Mouse (Mus musculus): ENCODE measurements around the gene Psma7.

Psma7 gene

DNA sequence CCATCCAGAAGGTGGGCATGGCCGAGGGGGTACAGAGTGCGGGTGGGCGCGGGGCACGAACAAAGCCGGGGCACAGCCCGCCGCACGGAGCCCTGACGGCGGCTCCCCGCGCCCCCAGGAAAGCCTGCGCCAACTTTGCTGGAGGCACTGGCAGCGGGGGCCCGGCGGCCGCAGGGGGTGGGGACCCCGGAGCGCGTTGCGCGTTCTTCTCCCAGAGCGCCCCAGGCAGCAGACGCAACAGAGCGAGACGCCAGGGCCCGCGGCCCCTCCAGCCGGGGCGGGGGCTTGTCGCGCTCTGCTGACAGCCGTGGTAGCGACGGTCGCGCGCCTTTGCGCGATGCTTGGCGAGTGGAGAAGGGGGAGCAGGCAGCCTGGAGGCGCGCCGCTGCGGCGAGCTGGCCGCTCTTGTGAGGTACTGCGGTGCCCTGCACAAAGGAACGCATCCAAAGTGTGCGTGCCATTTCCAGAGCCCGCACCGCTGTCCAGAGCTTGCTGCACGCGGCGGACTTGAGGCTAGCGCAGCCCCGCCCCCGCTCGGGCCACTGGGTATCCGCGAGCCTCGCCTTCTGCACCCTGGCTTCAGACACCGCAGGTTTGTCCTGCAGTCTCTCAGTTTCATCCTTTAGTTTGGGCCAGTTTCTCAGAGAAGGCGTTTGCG is 754 bp upstream of the Psma7 start:
- DNase-seq: peak; percentile 77

DNA sequence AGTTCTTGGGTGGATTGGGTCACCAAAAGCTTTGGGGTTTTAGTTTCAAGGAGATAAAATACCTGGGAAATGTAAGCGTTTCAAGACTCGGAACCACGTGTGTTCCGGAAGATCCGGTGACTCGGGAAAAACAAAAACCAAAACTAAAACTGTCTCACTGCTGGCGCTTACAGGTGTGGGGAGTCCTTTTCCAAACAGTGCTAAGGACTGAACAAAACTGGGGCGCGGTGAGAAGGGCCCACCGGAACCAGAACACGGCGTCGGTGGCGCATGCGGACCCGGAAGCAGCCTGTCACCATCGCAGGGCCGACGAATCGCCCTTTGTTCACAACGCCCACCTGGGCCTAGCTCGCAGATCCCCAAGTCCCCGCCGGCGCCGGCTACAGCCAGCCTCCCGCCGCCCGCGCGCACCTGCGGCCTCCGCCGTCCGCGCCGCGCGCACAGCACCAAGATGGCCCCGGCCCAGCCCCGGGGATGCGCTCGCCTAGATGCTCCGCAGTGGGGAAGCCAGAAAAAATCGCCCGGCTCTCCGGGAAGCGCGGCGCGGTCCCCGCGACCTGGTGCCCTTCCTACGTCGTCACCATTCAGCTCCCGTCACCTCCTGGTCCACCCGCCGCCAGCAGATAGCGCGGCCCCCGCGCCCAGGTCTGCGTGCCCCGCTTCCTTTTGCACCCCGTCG is 517 bp downstream of the Psma7 start:
- peak; percentile 67 for DNase-seq

DNA sequence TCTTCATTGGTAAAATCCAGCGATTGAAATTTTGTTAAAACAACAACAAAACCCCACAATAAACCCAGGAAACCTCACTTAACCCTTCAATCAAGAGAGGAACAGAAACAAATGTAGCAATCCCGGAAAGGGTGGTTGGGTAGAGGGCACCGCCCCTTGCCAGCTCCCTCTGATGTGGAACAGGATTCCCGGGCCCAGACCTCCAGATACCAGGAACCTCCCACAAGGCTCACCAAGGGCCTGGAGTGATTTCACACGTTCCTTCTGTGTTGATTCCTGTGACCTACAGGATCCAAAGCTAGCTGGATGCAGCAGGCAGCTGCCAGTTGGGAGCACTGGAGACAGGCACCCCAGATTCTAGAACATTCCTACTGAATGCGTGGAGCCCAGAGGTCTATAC is 1.8 kb downstream of the Psma7 start:
- no peak for DNase-seq

DNA sequence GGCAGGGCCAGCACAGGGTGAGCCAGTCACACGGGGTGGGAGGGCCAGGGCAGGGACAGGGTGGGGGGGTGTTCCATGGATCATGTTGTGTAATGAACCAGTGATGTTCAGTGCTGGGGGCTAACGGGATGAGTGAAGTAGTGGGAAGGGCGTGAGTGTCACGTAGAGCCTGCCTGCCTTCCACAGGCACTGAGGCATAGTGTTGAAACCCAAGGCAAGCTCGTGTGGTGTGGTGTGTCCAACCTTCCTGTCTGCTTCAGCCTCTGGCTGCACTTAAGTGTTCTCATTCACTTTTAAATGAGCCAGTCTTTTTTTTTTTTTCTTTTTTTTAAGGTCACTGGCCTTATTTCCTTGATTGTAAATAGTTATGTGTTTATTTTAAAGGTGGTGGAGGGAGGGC is 7.5 kb downstream of the Psma7 start:
- no peak for DNase-seq

DNA sequence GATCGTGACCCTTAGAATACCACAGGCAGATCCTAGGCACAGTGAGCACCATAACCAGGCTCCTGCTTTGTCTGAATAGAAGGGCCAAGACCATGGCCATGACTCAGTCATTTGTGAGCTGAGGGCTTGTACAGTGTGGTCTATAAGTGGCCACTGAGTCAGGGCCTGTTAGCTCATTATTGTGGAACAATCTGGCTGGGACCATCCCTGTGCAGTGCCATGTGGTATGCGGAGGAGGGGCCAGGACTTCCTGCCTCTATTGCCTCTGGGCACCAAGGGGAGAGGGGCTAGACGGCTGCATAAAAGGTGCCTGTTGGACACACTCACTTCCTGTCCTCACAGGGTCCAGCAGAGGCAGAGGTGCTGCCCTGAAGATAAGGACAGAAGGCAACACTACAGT is 8.3 kb downstream of the Psma7 start:
- DNase-seq: no peak

DNA sequence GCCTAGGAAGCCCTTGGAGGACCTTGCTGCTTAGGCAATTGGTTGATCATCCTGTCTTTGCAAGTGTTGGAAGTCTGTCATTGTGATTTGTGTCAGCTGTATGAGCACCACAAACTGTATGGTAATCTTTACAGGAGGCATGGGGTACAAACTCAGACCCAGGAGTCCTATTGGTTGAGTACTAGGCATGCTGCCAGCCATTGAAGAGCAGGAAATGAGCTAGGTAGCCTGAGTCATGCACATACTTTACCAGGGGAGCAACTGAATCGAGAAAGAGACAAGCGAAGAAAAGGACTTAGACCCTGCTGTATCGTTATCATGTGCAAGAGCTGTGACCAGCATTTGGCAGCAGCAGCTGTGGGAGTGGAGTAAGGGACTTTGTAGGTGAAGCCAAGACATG is 9.3 kb downstream of the Psma7 start:
- no peak for DNase-seq

DNA sequence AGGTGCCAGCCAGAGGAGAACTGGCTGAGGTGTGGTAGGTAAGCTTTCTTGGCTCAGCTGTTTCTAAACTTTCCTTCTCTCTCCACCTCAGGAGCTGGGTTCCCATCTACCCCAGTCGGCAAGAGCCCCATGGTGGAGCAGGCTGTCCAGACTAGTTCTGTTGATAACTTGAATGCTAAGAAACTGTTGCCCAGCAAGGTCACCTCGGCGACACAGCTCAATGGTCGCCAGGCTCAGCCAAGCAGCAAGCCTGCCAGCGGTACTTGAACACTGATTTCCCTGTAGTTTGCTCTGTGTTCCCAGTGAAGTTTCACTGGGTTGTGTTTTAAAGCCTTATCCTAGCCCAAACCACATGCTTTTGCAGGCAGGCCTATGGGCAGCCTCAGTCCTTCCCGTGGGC is 11.0 kb downstream of the Psma7 start:
- no peak for DNase-seq

DNA sequence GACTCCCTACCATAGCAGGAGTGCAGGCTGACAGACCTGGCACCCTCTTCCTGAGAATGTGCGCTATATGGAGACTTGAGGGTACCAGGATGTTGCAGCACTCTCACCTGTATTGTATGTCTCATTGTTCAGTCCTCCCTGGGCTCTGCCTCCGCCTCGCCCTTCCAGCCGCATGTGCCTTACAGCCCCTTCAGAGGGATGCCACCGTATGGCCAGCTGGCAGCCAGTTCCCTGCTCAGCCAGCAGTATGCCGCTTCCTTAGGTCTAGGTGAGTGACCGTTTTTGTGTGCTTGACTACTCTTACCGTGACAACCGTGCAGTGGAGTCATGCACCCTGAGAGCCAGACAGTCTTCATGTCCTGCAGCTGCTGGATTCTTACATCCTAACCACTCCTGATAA is 14.5 kb downstream of the Psma7 start:
- no peak for DNase-seq

DNA sequence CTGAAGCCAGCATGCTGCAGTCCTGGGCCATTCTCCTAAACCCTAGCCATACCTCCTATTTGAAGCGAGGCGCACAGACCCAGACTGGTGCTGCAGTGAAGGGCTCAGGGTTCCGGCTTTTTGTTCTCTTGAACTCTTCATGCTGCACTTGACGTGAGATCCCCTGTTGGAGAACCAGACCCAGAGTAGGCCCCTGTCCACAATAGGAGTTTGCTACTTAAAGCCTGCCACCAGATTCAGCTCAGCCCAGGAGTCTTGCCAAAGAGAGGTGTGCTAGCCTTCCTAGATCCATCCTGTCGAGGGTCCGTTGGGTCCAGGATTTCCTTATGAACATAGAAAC is 16.4 kb downstream of the Psma7 start:
- DNase-seq: no peak

DNA sequence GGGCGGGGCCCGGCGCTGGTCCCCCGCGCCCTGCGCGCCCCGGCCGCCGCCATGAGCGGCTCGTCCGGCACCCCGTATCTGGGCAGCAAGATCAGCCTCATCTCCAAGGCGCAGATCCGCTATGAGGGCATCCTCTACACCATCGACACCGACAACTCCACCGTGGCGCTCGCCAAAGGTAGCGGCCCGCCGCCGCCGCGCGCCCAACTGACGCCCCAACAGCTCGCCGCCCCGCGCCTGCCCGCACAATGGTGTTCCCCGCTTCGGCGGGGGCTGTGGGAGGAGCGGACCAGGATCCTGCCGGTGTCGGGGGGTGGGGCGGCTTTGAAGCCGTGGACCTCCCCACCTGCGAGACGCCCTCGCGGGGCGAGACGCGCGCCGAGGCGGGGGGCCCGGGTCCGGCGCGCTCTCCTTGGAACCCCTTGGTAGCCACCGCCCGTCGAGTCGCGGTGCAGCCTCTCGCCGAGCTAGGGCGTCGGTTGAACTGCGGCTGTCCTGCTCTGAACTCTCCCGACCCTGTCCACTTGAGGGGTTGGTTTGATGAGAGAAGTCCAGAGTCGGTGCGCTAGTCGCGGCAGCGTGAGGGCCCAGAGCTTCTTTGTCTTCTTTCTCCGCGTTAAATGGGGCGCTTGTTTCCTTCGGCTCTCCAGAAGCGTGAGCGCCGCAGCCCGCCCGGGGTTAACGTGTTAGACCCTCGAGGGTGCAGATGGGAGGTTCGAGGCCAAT is 16.9 kb downstream of the Psma7 start:
- DNase-seq: peak; percentile 81

DNA sequence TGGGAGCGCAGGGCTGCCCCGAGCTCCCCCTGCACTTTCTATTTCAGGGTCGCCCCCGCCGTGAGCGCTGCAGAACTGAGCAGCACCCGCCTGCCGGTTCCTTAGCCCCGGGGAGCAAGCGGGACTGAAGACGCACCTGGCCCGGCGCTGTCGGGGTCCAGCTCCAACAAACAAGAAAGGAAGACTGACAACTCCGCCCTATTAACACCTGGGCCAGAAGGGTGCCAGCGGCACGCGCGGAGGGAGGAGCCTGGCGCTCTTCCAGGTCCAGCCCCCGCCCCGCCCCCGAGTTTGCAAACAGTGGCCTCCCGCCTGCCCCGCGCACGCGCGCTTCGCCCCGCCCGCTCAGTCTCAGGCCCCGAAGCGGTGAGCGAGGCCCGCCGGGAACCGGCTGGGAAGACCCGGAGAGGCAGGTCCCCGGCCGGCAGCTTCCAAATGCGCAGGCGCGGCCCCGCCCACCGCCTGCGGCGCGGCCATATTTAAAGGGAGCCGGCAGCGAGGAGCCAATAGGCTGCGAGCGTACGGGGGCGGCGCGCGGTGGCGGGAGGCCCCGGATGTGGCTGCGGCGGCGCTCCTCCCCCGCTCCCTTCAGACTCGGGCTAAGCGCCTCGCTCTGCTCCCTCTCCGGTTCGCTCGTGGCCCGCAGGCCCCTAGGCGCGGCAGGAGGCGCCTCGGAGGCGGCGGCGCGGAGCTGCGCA is 17.7 kb downstream of the Psma7 start, which contains the start of gene Lsm14b:
Lsm14b (plus strand) TSS at position 587 of the 698 bp plus-strand sequence.
- peak; percentile 100 for DNase-seq

DNA sequence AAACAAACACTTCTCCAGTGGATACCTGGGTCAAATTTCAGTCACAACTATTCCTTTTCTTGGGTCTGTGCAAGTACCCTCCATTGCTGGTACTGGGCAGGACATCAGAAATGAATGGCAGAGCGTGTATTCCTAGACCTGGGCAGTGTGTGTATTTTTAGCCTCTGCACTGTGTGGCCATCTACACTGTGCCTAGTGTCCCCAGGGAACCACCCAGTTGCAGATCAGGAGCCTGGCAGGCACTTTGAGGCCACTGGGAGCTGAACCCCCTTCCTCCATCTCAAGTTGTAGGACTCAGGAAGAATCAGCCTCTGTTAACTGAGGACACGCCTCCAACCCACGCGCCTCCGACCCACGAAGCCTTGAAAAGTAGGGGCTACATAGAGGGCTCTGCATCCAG is 19.5 kb downstream of the Psma7 start:
- no peak for DNase-seq

DNA sequence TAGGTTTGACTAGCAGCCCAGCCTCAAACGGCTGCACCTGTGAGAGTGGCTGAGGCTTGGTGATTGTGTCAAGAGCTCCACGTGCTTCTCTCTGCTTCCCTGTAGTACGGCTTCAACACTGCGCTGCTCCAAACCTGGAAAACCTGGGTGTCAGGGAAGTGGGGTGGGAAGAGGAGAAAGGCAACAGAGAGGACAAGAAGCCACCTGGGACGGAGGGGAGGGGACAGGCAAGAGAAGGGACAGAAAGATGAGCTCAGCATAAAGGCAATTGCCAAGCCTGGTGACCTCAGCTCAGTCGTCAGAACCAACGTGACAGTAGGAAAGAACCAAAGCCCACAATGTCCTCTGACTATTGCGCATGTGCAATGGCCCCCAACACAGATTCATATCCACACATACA is 21.3 kb downstream of the Psma7 start:
- DNase-seq: no peak

DNA sequence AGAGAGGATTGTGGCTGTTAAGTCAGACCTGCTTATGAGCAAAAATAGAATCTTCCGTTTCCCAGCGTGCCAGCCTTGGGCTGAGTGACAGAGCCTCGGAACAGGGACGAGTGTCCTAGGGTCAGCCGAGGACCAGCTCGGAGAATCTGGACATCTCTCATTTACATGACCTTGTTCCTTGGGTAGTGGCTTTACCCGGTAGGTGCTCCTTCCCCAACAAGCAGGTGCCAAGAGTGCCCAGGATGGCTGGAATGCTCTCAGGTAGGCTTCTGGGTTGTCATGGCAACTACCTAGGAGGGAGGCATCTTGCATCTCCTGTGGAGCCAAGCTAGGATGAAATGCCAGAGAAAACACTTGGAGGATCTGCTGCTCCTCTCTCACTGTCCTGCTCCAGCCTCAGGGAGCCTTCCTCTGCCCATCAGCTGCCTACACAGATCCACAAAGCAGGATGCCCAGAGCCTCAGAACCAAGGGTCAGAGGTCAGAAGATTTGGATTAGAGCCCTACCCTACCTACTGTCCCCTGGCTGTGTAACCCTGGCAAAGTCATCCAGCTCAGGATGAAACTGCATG is 22.1 kb downstream of the Psma7 start:
- no peak for DNase-seq

DNA sequence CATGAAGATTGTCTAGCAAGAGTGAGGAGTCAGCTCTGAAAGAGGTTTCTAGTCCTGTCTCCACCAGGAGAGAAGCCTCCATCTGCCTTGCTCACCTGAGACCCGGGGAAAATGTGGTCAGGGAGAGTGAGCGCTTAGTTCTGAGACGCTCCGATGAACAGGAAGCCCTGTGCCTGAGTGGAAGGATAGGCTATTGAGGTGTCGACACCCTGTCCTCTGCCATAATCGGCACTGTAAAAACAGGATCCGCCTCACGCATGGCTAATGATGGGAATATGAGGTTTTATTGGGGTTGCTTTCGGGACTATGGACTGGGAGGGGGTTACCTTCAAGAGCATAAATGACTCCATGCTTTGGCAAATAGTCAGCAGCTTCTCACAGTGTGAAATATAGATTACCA is 23.7 kb downstream of the Psma7 start:
- DNase-seq: no peak

DNA sequence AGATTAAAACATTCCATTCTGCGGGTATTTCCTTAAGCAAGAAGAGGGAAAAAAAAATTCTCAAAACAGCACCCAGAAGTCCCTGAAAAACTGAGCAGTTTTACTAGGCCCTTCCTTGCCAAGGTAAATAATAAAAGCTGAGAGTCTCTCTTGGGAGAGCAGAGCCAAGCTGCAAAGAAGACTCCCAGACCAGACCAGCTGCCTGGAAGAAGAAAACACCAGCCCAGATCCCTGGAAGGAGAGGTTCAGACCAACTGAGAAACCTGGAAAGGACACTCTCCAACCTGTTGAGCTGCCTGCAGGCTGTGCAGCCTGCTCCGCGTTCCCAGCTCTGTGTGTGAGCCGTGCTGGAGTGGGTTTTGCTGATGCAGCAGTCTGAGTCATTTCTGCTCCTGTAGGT is 24.6 kb downstream of the Psma7 start:
- no peak for DNase-seq

DNA sequence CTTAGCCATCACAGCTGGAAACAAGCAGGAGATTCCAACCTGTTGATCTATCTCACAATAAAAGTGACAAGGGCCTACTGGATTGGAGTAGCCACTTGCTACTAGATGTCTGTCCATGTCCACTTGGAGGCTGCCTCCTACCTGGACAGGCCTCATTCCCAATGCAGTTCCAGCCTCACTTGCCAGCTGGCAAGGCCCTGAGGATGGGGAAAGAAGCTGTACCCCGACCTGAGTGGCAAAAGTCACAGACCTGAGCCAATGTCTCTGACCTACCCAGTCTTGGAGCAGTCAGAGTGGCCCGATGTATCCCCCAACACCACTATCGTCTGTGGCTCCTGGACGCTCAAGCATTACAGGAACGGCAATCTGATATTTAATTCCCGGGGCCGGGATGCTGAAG is 28.5 kb downstream of the Psma7 start:
- no peak for DNase-seq

DNA sequence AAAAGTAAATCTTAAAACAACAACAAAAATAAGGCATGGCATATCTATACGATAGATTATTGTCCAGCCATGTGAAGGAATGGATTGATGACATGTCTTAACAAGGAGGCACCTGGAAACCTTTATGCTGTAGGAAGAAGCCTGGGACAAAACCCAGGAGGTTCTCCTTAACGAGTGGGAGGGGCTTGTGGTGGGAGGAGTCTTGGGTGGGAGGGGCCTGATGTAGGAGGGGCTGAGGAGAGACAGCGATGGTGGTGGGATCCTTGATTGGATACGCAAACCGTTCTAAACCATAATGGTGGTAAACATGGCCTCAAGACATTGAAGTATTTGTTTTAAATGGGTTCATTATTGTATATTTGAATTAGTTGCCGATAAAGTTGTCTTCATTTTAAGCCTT is 30.9 kb downstream of the Psma7 start:
- DNase-seq: no peak

DNA sequence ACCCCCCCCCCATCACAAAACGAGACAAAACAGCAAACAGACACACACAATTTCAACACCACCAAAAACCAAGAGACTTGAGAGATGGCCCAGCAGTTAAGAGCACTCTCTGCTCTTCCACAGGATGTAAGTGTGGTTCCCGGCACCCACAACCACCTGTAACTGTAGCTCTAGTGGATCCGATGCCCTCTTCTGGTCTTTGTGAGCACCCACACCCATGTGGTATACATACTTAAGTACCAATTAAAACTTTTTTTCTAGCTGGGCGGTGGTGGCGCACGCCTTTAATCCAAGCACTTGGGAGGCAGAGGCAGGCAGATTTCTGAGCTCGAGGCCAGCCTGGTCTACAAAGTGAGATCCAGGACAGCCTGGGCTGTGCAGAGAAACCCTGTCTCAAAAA is 31.5 kb downstream of the Psma7 start:
- DNase-seq: no peak

DNA sequence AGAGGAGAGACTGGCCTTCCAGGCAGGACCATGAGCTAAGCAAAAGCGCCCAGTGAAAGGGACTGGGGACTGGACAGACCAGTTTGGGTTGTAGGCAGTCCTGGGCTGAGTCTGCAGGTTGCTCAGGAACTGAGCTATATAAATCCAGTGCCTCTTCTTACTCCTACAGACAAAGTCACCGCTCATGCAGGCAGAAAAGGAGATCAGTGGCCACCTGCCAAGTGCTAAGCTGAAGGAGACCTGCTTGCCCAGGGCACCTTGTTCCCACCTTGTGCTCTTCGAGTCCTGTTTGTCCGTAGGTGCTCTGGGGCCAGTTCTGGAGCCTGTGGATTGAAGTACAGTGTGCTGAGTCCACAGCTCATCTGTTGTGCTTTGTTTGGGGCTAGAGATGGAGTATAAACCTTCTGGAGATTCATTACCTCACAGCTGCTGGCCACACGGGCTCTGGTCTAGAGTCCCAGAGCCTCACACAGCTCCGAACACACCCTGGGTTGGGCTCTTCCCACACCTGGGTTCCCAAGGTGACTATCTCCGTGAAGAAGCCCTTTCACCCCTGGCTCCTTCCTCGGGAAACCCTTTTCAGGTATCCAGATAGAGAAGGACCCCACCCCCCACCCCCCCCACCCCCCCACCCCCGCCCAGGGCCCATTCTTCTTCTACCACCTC is 35.7 kb downstream of the Psma7 start:
- no peak for DNase-seq

DNA sequence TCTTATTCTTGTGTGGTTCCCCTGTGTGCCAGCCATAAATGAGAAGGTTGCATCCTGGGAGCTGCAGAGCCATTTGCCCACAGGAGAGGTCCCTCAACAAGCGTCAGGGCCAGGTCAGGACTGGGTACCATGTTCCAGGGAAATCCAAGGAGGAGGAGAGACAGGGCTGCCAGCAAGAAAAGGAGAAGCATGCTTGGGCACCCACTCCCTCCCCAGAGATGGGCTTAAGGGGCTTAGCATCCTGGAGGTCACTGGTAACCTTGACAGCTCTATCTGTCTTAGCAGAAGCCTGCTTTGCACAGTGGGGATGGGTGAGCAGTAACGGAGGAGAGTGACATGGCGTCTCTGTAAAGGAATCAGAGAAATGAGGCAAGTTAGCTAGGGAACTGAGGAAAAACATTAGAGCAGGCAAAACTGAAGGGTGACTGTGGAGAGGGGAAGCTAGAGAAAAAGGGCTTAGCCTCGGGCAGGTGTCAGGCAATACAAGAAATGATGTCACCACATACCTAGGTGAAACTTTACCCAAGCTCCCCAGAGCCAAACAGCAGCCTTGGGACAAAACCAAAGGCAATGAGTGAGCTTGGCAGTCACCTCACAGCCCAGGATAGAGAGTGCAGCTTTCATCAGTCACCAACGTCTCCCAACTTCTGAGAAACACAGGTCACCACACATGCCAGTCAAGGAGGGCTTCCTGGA is 36.4 kb downstream of the Psma7 start:
- no peak for DNase-seq

DNA sequence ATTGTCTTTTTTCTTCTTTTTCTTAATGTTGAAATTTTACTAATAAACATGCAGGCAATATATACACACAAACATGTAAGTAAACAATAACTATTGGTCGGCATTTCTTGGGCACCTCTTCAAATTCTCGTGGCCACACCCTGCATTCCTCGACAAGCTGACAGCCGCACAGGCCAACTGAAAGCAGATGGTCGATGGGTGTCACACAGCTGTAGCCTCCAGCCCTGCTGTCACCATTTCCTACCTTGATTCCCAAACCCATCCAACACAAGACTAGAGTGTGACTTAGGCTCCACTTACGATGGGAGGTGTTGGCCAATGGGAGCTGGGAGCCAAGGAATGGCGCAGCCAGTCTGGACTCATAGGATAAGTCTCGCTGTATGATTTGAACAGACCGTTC is 40.6 kb downstream of the Psma7 start:
- DNase-seq: no peak
